Mouse (Mus musculus) layer of hippocampus, adult 9-11 months (tissue): ENCODE measurements around the gene Nlk.
"Not testable (repeated sequence)": the region's sequence is repeated elsewhere in the genome, so short reads cannot be mapped to it uniquely, and the experiment has no call there.

ENCODE experiments used
- DNase-seq: peaks from one replicate; pipeline ENCODE4 v3.0.0; 2022

Nlk gene

GRCm38 (mm10) chr11:78678761-78679160, 18.4 kb downstream of the Nlk start:
- no peak for DNase-seq

GRCm38 (mm10) chr11:78668647-78669046, 28.5 kb downstream of the Nlk start:
- DNase-seq: no peak

GRCm38 (mm10) chr11:78664853-78665252, 32.3 kb downstream of the Nlk start:
- no peak for DNase-seq

GRCm38 (mm10) chr11:78663916-78664315, 33.3 kb downstream of the Nlk start:
- DNase-seq: no peak

- no peak for DNase-seq
These were observed 48.0 kb downstream of the Nlk start for GRCm38 (mm10) chr11:78649143-78649542.

GRCm38 (mm10) chr11:78648405-78648804, 48.8 kb downstream of the Nlk start:
- DNase-seq: not testable (repeated sequence)

- no peak for DNase-seq
These were observed 53.4 kb downstream of the Nlk start for GRCm38 (mm10) chr11:78643746-78644145.

- DNase-seq: no peak
These were observed 55.0 kb downstream of the Nlk start for GRCm38 (mm10) chr11:78642151-78642550.

- DNase-seq: peak; percentile 5
These were observed 56.1 kb downstream of the Nlk start for GRCm38 (mm10) chr11:78641088-78641487.

- no peak for DNase-seq
These were observed 64.4 kb downstream of the Nlk start for GRCm38 (mm10) chr11:78632782-78633181.

GRCm38 (mm10) chr11:78628871-78629270, 68.3 kb downstream of the Nlk start:
- no peak for DNase-seq

GRCm38 (mm10) chr11:78624377-78624776, 72.8 kb downstream of the Nlk start:
- no peak for DNase-seq

GRCm38 (mm10) chr11:78621926-78622325, 75.2 kb downstream of the Nlk start:
- DNase-seq: no peak

GRCm38 (mm10) chr11:78620179-78620578, 77.0 kb downstream of the Nlk start:
- no peak for DNase-seq

GRCm38 (mm10) chr11:78611273-78611672, 85.9 kb downstream of the Nlk start:
- DNase-seq: no peak

GRCm38 (mm10) chr11:78609657-78610056, 87.5 kb downstream of the Nlk start:
- no peak for DNase-seq

- no peak for DNase-seq
These were observed 92.3 kb downstream of the Nlk start for GRCm38 (mm10) chr11:78604826-78605225.

GRCm38 (mm10) chr11:78602781-78603180, 94.4 kb downstream of the Nlk start:
- no peak for DNase-seq

GRCm38 (mm10) chr11:78600926-78601590, 96.1 kb downstream of the Nlk start:
- peak; percentile 19 for DNase-seq

GRCm38 (mm10) chr11:78600496-78600895, 96.7 kb downstream of the Nlk start:
- DNase-seq: peak; percentile 38

GRCm38 (mm10) chr11:78600051-78600450, 97.1 kb downstream of the Nlk start:
- no peak for DNase-seq

GRCm38 (mm10) chr11:78598763-78599415, 98.3 kb downstream of the Nlk start:
- DNase-seq: no peak

- DNase-seq: no peak
These were observed 100.4 kb downstream of the Nlk start for GRCm38 (mm10) chr11:78596750-78597149.

GRCm38 (mm10) chr11:78595773-78596172, 101.4 kb downstream of the Nlk start:
- DNase-seq: no peak
